Mouse (Mus musculus) CD8-positive naive resting alpha-beta T cell, adult 2 months (primary cell): Measurements from ENCODE around the gene Zbtb6.

Experiments
- DNase-seq, 2 experiments: peaks; one replicate each; pipeline ENCODE4 v3.0.0; 2022; ENCODE audit warnings: low read depth in 2 of 2, low spot score in 2 of 2

Zbtb6 gene

GRCm38 (mm10) chr2:37442611-37443591 lies at the start of gene Zbtb6, which contains the start of the genes Zbtb26 and Rabgap1:
Zbtb6 (minus strand) TSS chr2:37443171.
Zbtb26 (minus strand) TSS chr2:37443135.
Rabgap1 (plus strand) TSS chr2:37443279.
- DNase-seq = peak; percentile 81 to 83

GRCm38 (mm10) chr2:37488956-37489355 lies 46.0 kb upstream of the Zbtb6 start:
- no peak for DNase-seq

GRCm38 (mm10) chr2:37486408-37486807 lies 43.4 kb upstream of the Zbtb6 start:
- DNase-seq = no peak

- DNase-seq = peak; percentile 16 to 63
These were observed 42.4 kb upstream of the Zbtb6 start for GRCm38 (mm10) chr2:37485370-37485769.

- DNase-seq = no peak
These were observed 41.2 kb upstream of the Zbtb6 start for GRCm38 (mm10) chr2:37484165-37484564.

- no peak for DNase-seq
These were observed 37.1 kb upstream of the Zbtb6 start for GRCm38 (mm10) chr2:37480039-37480438.

- no peak for DNase-seq
These were observed 36.6 kb upstream of the Zbtb6 start for GRCm38 (mm10) chr2:37479559-37479958.

GRCm38 (mm10) chr2:37466266-37466665 lies 23.3 kb upstream of the Zbtb6 start:
- DNase-seq = no peak

GRCm38 (mm10) chr2:37460707-37461106 lies 17.7 kb upstream of the Zbtb6 start:
- DNase-seq = no peak

GRCm38 (mm10) chr2:37452376-37452760 lies 9.4 kb upstream of the Zbtb6 start:
- no peak for DNase-seq

GRCm38 (mm10) chr2:37451667-37452375 lies 8.8 kb upstream of the Zbtb6 start:
- DNase-seq = peak; percentile 88 to 92

- DNase-seq = no peak
These were observed 11.4 kb downstream of the Zbtb6 start for GRCm38 (mm10) chr2:37431609-37432008.

GRCm38 (mm10) chr2:37430593-37431464 lies 12.1 kb downstream of the Zbtb6 start:
- DNase-seq = peak; percentile 73 to 77

- DNase-seq = no peak
These were observed 19.3 kb downstream of the Zbtb6 start for GRCm38 (mm10) chr2:37423671-37424070.

GRCm38 (mm10) chr2:37422306-37423304 lies 20.4 kb downstream of the Zbtb6 start, which contains the start of gene Rc3h2:
Rc3h2 (minus strand) TSS chr2:37422903.
- DNase-seq = peak; percentile 92 to 95

GRCm38 (mm10) chr2:37421903-37422302 lies 21.1 kb downstream of the Zbtb6 start:
- no peak for DNase-seq

- no peak for DNase-seq
These were observed 47.4 kb downstream of the Zbtb6 start for GRCm38 (mm10) chr2:37395539-37395938.

- DNase-seq = no peak
These were observed 60.0 kb downstream of the Zbtb6 start for GRCm38 (mm10) chr2:37382921-37383320.

- DNase-seq = peak; percentile 37 to 64
These were observed 62.8 kb downstream of the Zbtb6 start for GRCm38 (mm10) chr2:37380189-37380588.

GRCm38 (mm10) chr2:37376018-37376417 lies 67.0 kb downstream of the Zbtb6 start:
- no peak for DNase-seq
